Mouse (Mus musculus): ENCODE measurements around the gene Bpifa5. TPM values are rescaled to one million over a fixed set of nuclear protein-coding genes. Genes with fewer than 3 reads are reported as not detected.

The Bpifa5 gene
- polyA plus RNA-seq, 1 experiment from 2014 or later: not detected

DNA sequence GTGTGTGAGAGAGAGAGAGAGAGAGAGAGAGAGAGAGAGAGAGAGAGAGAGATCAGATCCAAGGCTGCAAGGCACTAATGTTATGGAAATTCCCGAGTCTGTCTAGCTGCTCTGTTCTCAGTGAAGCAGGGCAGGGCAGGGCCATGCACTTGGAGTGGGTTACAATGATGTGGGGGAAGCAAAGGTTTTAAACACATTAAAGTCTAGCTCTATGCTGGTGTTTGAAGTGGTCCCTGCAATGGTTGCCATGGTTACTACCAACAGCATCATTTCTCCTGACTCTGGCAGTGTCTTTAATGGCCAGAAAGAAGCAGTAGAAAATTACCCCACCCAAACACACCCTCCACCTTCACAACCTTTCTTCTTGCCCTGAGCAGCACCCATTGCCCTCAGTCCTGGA lies 48.7 kb downstream of the Bpifa5 start:
- H3K4me3 ChIP-seq (replicated peaks): no peak overlapping the region
- peaks cover 9% of the 10 kb centered on the region; the same call in 1 of the 2 replicates for H3K4me1 ChIP-seq (replicated peaks)
- no peak overlapping the region for H3K4me2 ChIP-seq (replicated peaks)
- H3K9me3 ChIP-seq: no peaks in the 10 kb centered on the region
- no peak overlapping the region for H3K27ac ChIP-seq
- 17% methylated on average over 1 of the region's 1 CpGs for WGBS
- no peak overlapping the region for H3K9ac ChIP-seq (replicated peaks)
- H3K27me3 ChIP-seq: no peaks in the 10 kb centered on the region
- H3K36me3 ChIP-seq: no peaks in the 10 kb centered on the region
- peak; percentile 73 for ATAC-seq

GRCm38 (mm10) chr2:154211881-154212280 lies 49.5 kb downstream of the Bpifa5 start:
- Histone ChIP-seq H3K27me3 (no peaks in the 10 kb centered on the region), H3K4me1 (replicated peaks) (peaks cover 9% of the 10 kb centered on the region; the same call in 1 of the 2 replicates), H3K9ac (replicated peaks) (no peak overlapping the region), H3K9me3 (no peaks in the 10 kb centered on the region), H3K27ac (no peak overlapping the region), H3K36me3 (no peaks in the 10 kb centered on the region), H3K4me3 (replicated peaks) (no peak overlapping the region), H3K4me2 (replicated peaks) (no peak overlapping the region)
- ATAC-seq: no peak
- 92% methylated on average over 4 of the region's 4 CpGs for WGBS

GRCm38 (mm10) chr2:154215191-154215590 lies 52.8 kb downstream of the Bpifa5 start:
- Histone ChIP-seq H3K4me1 (replicated peaks) (peaks cover 9% of the 10 kb centered on the region; the same call in 1 of the 2 replicates), H3K27me3 (no peaks in the 10 kb centered on the region), H3K4me2 (replicated peaks) (no peak overlapping the region), H3K36me3 (no peaks in the 10 kb centered on the region), H3K9ac (replicated peaks) (no peak overlapping the region), H3K27ac (no peak overlapping the region), H3K4me3 (replicated peaks) (no peak overlapping the region), H3K9me3 (no peaks in the 10 kb centered on the region)
- no peak for ATAC-seq
- WGBS: 18% methylated on average over 5 of the region's 5 CpGs

Other genes with a start within 250 kb of the Bpifa5 start
- gene Bpifb3, start 244.4 kb upstream of the Bpifa5 start, polyA plus RNA-seq (2015; fragmentation: Nextera tagmentation; extraction: Ambion mirVana): not detected in 2 replicates
- not detected in 2 replicates for gene Bpifb4, start 224.4 kb upstream of the Bpifa5 start, polyA plus RNA-seq (2015; fragmentation: Nextera tagmentation; extraction: Ambion mirVana)
- not detected in 2 replicates for gene Bpifa6, start 187.7 kb upstream of the Bpifa5 start, polyA plus RNA-seq (2015; fragmentation: Nextera tagmentation; extraction: Ambion mirVana)
- gene Bpifa2, start 154.3 kb upstream of the Bpifa5 start, polyA plus RNA-seq (2015; fragmentation: Nextera tagmentation; extraction: Ambion mirVana): not detected in 2 replicates
- not detected in 2 replicates for gene Bpifa3, start 32.3 kb upstream of the Bpifa5 start, polyA plus RNA-seq (2015; fragmentation: Nextera tagmentation; extraction: Ambion mirVana)
- not detected in 2 replicates for gene Bpifa1, start 19.7 kb upstream of the Bpifa5 start, polyA plus RNA-seq (2015; fragmentation: Nextera tagmentation; extraction: Ambion mirVana)
- gene Bpifb1, start 28.2 kb downstream of the Bpifa5 start, polyA plus RNA-seq (2015; fragmentation: Nextera tagmentation; extraction: Ambion mirVana): 0.27 and 0.28 TPM in 2 replicates
- 0.12 TPM in 1 of 2 replicates, not detected in the other for gene Bpifb5, start 61.1 kb downstream of the Bpifa5 start, polyA plus RNA-seq (2015; fragmentation: Nextera tagmentation; extraction: Ambion mirVana)
- not detected in 2 replicates for gene Bpifb9a, start 95.2 kb downstream of the Bpifa5 start, polyA plus RNA-seq (2015; fragmentation: Nextera tagmentation; extraction: Ambion mirVana)
- not detected in 2 replicates for gene Bpifb9b, start 144.6 kb downstream of the Bpifa5 start, polyA plus RNA-seq (2015; fragmentation: Nextera tagmentation; extraction: Ambion mirVana)
- gene Cdk5rap1, start 210.4 kb downstream of the Bpifa5 start, polyA plus RNA-seq (2015; fragmentation: Nextera tagmentation; extraction: Ambion mirVana): 15.2 and 15.4 TPM in 2 replicates
- 4.8 and 5.9 TPM in 2 replicates for gene Snta1, start 245.5 kb downstream of the Bpifa5 start, polyA plus RNA-seq (2015; fragmentation: Nextera tagmentation; extraction: Ambion mirVana)

Data from midbrain, embryonic 13.5 days (tissue).